Mouse (Mus musculus) forebrain, embryonic 13.5 days (tissue): Measurements from ENCODE around the gene Samd15. TPM values are rescaled to one million over a fixed set of nuclear protein-coding genes. Genes with fewer than 3 reads are reported as not detected.
A peak's percentile ranks its signal among the peaks of the same experiment; 100 is the strongest.
"Not testable (repeated sequence)": the region's sequence is repeated elsewhere in the genome, so short reads cannot be mapped to it uniquely, and the experiment has no call there.

ENCODE experiments used
- ATAC-seq: fragments of 200-750 bp; cut with Nextera tagmentation; 2 replicates; pipeline ENCODE4 v1.8.0; 2017
- H3K27ac ChIP-seq: fragments of 300-500 bp; sonication (generic); 2 replicates; pipeline ENCODE4 v1.5.1; 2015; ENCODE audit warnings: inconsistent platforms, mild to moderate bottlenecking, moderate library complexity
- H3K27me3 ChIP-seq: fragments of 300-500 bp; sonication (generic); 2 replicates; pipeline ENCODE4 v1.6.1; 2015; ENCODE audit warnings: mild to moderate bottlenecking, inconsistent platforms
- H3K36me3 ChIP-seq: fragments of 300-500 bp; sonication (generic); 2 replicates; pipeline ENCODE4 v1.6.1; 2015; ENCODE audit warnings: mild to moderate bottlenecking, inconsistent platforms; ENCODE audit not compliant: poor library complexity, severe bottlenecking
- H3K4me1 ChIP-seq: fragments of 300-500 bp; sonication (generic); 2 replicates; pipeline ENCODE4 v1.6.1; 2015; ENCODE audit warnings: inconsistent platforms
- H3K4me2 ChIP-seq: fragments of 300-500 bp; sonication (generic); 2 replicates; pipeline ENCODE4 v1.6.1; 2015; ENCODE audit warnings: inconsistent platforms, mild to moderate bottlenecking, moderate library complexity
- H3K4me3 ChIP-seq: fragments of 300-500 bp; sonication (generic); 2 replicates; pipeline ENCODE4 v1.5.1; 2015; ENCODE audit warnings: mild to moderate bottlenecking, inconsistent platforms
- H3K9ac ChIP-seq: fragments of 300-500 bp; sonication (generic); 2 replicates; pipeline ENCODE4 v1.6.1; 2015; ENCODE audit warnings: mild to moderate bottlenecking, inconsistent platforms
- H3K9me3 ChIP-seq: fragments of 300-500 bp; sonication (generic); replicated peaks from 2 replicates; pipeline ENCODE4 v1.6.1; 2016; ENCODE audit warnings: inconsistent platforms
- WGBS: fragments of 180-500 bp; shearing (Covaris S2); methylation state at CpG from one replicate; pipeline ENCODE4 v1.1.7; 2015; 5-methylcytosine and 5-hydroxymethylcytosine counted together
- polyA plus RNA-seq: library from polyadenylated mRNA; unstranded; fragments of >200 nt; fragmentation: Nextera tagmentation; extraction: Ambion mirVana; gene quantifications from 2 replicates; pipeline ENCODE4 v1.2.1, GENCODE M21; 2015

Gene Samd15
- polyA plus RNA-seq: 1.3 and 2.5 TPM in 2 replicates

DNA sequence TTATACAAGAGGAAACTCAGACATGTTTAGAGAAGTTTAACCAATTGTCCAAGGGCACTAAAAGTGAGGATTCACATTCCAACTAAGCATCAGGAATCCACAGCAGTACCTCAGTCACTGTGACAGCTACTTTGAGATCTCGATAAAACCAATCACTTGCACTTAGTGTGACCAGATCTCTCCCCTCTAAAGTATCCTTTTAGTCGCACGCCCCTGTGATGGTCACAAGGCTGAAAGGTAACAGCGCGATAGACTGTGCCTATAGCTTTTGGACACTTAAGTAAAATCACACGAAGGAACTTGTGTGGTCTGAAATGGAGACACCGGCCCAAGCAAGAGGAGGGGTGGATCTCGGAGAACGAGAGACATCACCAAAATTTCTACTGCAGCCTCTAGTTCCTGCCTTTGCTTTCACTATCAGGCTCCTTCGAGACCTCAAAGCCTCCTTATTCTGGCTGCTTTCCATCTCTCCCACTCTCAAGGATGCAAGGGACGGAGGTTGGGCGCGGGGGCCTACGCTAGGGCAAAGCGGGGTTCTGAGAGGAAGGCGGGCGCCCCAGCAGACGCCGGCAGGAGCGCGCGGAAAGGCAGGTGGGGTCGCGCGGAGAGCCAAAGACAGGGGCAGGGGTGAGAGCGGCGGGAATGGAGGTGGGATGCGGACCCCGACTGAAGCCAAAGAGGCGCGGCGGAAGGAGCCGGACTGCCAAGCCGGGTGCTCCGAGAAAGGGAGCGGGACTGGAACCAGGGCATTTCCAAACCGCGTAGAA is at the start of gene Samd15:
Gene Samd15, plus strand, starts transcription at position 518 of the 767 bp plus-strand sequence.
- Histone ChIP-seq H3K9me3 (no peaks in the 10 kb centered on the region), H3K4me3 (peak within 1 kb of the TSS; percentile 84), H3K4me1 (peaks cover 9% of the 10 kb centered on the region), H3K36me3 (no peaks in the 10 kb centered on the region), H3K27me3 (no peaks in the 10 kb centered on the region), H3K4me2 (peak within 1 kb of the TSS; percentile 89), H3K9ac (peak within 1 kb of the TSS; percentile 95), H3K27ac (peak within 1 kb of the TSS; percentile 94)
- peak; percentile 70 for ATAC-seq
- under 1% methylated on average over 37 of the region's 38 CpGs for WGBS

DNA sequence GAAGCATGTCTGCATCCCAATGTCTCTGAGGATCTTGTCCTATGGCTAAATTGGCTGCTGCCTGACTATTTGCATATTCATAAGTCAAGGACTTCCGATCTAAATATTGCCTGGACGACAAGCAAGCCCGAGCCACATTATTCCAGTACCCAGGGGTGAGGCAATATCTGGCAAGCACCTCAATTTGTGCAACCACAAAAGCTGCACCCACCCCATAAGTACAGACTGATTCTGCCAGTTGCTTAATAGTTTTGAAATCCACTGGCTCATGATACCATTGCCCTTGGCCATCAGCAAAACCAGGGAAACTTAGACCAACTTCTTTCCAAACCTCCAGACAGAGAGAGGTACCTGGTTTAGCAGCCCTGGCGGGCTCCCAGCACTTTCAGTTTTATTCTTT is 45.1 kb upstream of the Samd15 start:
- not testable (repeated sequence) for H3K27ac ChIP-seq, H3K4me2 ChIP-seq, ATAC-seq, H3K9me3 ChIP-seq, H3K4me1 ChIP-seq, H3K27me3 ChIP-seq, H3K9ac ChIP-seq, H3K4me3 ChIP-seq
- WGBS: 88% methylated on average over 4 of the region's 4 CpGs
- peaks cover 18% of the 10 kb centered on the region for H3K36me3 ChIP-seq

DNA sequence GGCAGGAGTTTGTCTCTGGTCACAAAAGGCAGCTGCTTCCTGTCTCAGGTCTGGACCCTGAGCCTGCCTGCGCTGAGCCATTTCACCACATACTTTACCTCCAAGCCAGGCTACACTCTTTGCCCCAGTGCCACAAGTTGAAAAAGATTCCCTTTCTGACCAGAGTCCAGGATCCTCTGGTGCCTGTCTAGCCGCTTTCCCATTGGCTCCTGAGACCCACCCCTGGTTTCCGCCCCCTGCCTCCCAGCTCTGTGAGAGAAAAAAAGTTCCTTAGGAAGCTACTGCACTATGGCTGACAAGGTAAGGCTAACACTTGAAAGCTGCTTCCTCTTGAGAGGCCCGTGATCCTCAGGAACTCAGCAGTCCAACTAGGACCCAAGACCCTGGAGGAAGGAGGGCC is 42.2 kb upstream of the Samd15 start:
- 57% methylated on average over 4 of the region's 4 CpGs for WGBS

DNA sequence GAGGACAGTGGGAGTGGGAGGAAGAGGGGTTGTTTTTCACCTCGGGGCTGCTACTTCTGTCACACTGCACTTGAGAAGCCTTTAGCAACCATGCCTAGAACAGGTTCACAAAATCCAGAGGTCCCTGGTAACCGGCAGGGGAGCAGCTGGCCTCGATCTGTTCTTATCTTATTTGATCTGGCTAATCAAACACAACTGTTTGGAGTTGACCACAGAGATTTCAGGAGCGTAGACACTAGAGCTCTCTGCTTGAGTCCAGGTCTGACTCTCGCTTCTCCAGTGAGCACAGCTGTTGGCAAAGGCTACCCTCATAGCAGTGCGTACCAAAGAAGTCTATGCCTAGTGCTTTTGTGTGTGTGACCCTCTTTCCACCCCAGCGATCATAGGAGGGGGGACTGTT is 41.4 kb upstream of the Samd15 start:
- 82% methylated on average over 7 of the region's 7 CpGs for WGBS

More for the DNA sequence above, 42.2 kb upstream of the Samd15 start:
- H3K9ac ChIP-seq: no peak overlapping the region
- H3K27ac ChIP-seq: no peak overlapping the region
- H3K36me3 ChIP-seq: peaks cover 20% of the 10 kb centered on the region
- no peaks in the 10 kb centered on the region for H3K4me1 ChIP-seq
- no peaks in the 10 kb centered on the region for H3K27me3 ChIP-seq
- no peaks in the 10 kb centered on the region for H3K9me3 ChIP-seq
- H3K4me3 ChIP-seq: no peak overlapping the region
- no peak for ATAC-seq
- H3K4me2 ChIP-seq: no peak overlapping the region

DNA sequence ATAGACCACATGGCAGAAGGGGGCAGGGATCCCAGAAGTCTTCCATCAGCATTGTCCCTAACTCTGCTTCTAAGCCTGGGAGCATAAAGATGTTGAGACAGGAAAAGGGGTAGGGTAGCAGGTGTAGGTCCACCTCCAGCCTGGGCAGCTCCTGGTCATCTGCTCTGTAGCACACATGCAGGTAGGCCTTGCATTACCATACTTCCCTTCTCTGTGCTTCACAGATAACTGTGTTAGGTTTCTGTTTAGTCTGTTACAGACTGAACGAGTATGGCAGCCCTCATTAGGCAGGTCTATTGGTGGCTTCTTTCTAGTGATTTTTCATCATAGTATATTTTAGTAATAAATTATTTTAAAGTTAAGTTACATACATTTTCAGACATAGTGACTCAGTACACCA is 39.2 kb upstream of the Samd15 start:
- H3K9ac ChIP-seq: no peak overlapping the region
- no peaks in the 10 kb centered on the region for H3K27me3 ChIP-seq
- no peak overlapping the region for H3K27ac ChIP-seq
- H3K9me3 ChIP-seq: no peaks in the 10 kb centered on the region
- no peak overlapping the region for H3K4me3 ChIP-seq
- H3K36me3 ChIP-seq: peaks cover 30% of the 10 kb centered on the region
- 86% methylated on average over 1 of the region's 1 CpGs for whole genome bisulfite sequencing
- no peak for ATAC-seq
- H3K4me2 ChIP-seq: no peak overlapping the region
- no peaks in the 10 kb centered on the region for H3K4me1 ChIP-seq

More for the DNA sequence above, 41.4 kb upstream of the Samd15 start:
- no peaks in the 10 kb centered on the region for H3K9me3 ChIP-seq
- H3K9ac ChIP-seq: no peak overlapping the region
- H3K4me2 ChIP-seq: no peak overlapping the region
- peaks cover 22% of the 10 kb centered on the region for H3K36me3 ChIP-seq
- H3K4me3 ChIP-seq: no peak overlapping the region
- no peak overlapping the region for H3K27ac ChIP-seq
- H3K4me1 ChIP-seq: no peaks in the 10 kb centered on the region
- no peak for ATAC-seq
- H3K27me3 ChIP-seq: no peaks in the 10 kb centered on the region

DNA sequence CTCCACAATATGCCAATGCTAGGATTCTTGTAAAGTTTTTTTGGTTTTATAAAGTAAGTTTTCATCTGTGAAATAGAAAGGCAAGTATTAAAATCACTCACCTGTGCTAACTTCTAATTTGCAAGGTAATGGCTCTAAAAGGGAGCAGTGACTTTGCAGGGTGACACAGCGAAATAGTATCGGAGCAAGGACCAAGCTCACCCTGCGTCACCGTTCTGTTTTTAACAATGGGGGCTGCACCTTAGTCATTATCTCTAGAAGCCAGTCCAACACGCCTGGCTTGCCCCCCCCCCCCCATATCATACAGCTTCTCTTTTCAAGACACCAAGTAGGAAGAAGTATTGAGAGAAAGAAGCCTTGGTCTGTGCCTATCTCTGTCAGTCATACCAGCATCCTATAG is 38.7 kb upstream of the Samd15 start:
- Histone ChIP-seq H3K4me2 (no peak overlapping the region), H3K9me3 (no peaks in the 10 kb centered on the region), H3K9ac (no peak overlapping the region), H3K36me3 (peaks cover 28% of the 10 kb centered on the region), H3K4me1 (no peaks in the 10 kb centered on the region), H3K27me3 (no peaks in the 10 kb centered on the region), H3K4me3 (no peak overlapping the region), H3K27ac (no peak overlapping the region)
- WGBS: 93% methylated on average over 5 of the region's 5 CpGs
- no peak for ATAC-seq

DNA sequence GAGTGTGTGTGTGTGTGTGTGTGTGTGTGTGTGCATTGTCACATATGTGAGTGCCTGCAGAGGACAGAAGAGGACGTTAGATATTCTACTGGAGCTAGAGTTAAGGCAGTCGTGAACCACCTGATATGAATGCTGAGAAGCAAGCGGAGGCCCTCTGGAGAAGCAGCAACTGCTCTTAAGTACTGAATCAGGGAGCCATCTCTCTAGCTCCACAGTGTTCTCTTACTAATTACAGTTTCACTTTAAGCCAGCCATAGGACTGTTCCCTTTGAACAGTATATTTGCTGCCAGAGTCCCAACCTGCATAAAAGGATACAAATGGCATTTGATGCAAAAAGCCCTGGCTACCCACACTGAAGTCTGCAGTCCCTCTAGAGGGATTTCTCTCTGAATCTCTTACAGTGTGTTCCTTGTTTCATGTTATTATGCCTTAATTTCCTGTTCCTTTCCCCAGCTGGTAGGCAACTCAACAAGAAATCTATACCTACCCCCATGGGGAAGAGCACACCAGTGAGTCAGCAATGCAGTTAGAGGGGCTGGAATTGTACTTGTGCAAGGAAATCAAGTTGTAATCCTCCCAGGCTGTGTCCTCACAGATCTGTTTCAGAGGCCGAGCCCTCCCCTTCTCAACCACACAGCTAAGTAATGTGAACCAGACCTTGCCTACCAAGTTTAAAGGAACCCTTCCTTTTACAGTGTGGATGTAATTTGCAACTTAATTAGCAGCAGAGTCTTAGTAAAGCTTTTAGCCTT is 24.2 kb upstream of the Samd15 start:
- ATAC-seq: no peak
- 77% methylated on average over 4 of the region's 4 CpGs for WGBS

DNA sequence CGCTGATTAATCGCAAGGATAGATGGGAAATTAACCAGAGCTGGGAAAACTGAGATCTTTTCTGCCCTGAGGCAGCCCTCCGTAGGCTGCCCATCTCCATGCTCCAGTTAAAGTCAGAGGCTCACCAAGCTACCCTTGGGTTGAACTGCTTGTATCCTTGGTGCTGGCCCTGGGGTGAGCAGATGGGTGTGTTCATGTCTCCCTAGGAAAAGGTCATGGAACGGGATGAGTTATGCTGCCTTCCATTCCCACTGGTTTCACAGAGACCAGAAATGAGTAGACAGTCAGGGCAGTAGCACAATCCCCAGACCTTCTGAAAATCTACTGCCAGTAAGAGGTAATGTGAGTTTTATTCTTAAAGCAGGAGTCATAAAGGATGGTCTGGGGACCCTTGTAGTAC is 21.9 kb upstream of the Samd15 start:
- H3K4me3 ChIP-seq: no peak overlapping the region
- ATAC-seq: no peak
- H3K9ac ChIP-seq: no peak overlapping the region
- no peak overlapping the region for H3K4me2 ChIP-seq
- WGBS: over 99% methylated on average over 4 of the region's 4 CpGs
- H3K36me3 ChIP-seq: peaks cover 36% of the 10 kb centered on the region
- H3K27me3 ChIP-seq: no peaks in the 10 kb centered on the region
- H3K4me1 ChIP-seq: peaks cover 3% of the 10 kb centered on the region; the same call in 1 of the 2 replicates
- H3K9me3 ChIP-seq: no peaks in the 10 kb centered on the region
- no peak overlapping the region for H3K27ac ChIP-seq

More for the DNA sequence above, 24.2 kb upstream of the Samd15 start:
- H3K27me3 ChIP-seq: no peaks in the 10 kb centered on the region
- no peak overlapping the region for H3K4me3 ChIP-seq
- no peak overlapping the region for H3K9ac ChIP-seq
- peaks cover 3% of the 10 kb centered on the region; the same call in 1 of the 2 replicates for H3K4me1 ChIP-seq
- H3K36me3 ChIP-seq: peaks cover 50% of the 10 kb centered on the region
- no peak overlapping the region for H3K27ac ChIP-seq
- no peaks in the 10 kb centered on the region for H3K9me3 ChIP-seq
- no peak overlapping the region for H3K4me2 ChIP-seq

DNA sequence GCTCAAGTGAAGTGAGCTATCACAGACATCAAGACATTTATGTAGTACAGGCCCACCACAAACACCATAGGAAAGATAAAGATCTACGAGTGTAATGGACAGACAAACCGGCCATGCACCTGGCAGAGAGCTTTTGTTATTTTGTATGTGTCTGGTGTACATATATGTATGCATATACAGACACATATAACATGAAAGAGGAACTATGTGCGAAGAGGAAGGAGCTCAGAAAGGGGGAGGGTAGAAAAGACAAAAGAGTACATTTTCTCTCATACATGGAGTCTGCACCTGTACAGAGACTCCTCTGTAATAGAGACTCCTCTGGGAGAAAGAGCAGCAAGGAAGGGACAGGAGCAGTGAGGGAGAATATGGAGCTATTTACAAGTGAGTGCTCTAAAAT is 6.5 kb upstream of the Samd15 start:
- ATAC-seq: no peak
- H3K4me3 ChIP-seq: no peak overlapping the region
- no peaks in the 10 kb centered on the region for H3K27me3 ChIP-seq
- no peaks in the 10 kb centered on the region for H3K4me1 ChIP-seq
- H3K9ac ChIP-seq: no peak overlapping the region
- H3K4me2 ChIP-seq: no peak overlapping the region
- no peaks in the 10 kb centered on the region for H3K9me3 ChIP-seq
- 96% methylated on average over 3 of the region's 3 CpGs for WGBS
- no peak overlapping the region for H3K27ac ChIP-seq
- H3K36me3 ChIP-seq: no peaks in the 10 kb centered on the region

DNA sequence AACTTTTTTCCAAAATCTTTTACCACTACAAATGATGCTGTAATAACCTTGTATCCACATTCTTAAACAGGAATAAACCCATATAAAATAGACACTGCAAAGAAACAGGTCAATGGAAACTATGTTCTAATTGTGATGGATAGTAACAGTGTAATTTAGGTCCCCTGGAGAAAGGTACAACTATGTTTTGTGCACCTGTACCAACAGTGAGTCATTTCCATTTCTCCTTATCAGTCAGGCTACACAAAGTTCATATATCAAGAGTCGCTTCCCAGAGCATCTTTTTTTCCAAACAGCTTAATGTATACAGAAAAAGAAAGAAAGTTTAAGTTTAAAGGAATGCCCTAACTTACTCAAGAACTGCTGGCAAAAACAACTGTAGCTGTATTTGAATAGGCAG is 4.5 kb upstream of the Samd15 start:
- H3K4me2 ChIP-seq: no peak overlapping the region
- WGBS: 91% methylated on average over 1 of the region's 1 CpGs
- H3K4me3 ChIP-seq: no peak overlapping the region
- H3K27me3 ChIP-seq: no peaks in the 10 kb centered on the region
- no peak overlapping the region for H3K27ac ChIP-seq
- no peak for ATAC-seq
- H3K4me1 ChIP-seq: peaks cover 9% of the 10 kb centered on the region
- no peak overlapping the region for H3K9ac ChIP-seq
- H3K36me3 ChIP-seq: no peaks in the 10 kb centered on the region
- H3K9me3 ChIP-seq: no peaks in the 10 kb centered on the region

DNA sequence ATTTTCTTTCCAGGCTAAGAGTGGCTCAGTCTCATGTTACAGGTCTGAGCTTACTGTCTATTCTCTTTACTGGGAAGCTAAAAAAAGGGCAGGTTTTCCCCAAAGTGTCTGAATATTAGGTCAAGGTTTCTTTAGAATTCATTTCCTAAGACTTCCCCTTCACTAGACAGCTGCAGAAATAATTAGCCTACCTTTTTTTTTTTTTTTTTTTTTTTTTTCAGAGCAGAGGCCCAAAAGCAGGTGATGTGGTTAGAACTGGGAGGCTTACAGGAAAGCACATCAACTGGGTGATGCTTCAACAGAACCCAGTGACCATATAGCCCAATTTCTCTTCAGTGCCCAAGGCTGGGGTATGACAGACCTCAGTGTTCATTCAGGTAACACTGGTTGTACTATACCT is 3.2 kb upstream of the Samd15 start:
- H3K4me1 ChIP-seq: peaks cover 9% of the 10 kb centered on the region
- no peak overlapping the region for H3K4me2 ChIP-seq
- H3K9me3 ChIP-seq: no peaks in the 10 kb centered on the region
- H3K4me3 ChIP-seq: no peak overlapping the region
- no peaks in the 10 kb centered on the region for H3K36me3 ChIP-seq
- ATAC-seq: no peak
- no peak overlapping the region for H3K27ac ChIP-seq
- H3K9ac ChIP-seq: no peak overlapping the region
- H3K27me3 ChIP-seq: no peaks in the 10 kb centered on the region

DNA sequence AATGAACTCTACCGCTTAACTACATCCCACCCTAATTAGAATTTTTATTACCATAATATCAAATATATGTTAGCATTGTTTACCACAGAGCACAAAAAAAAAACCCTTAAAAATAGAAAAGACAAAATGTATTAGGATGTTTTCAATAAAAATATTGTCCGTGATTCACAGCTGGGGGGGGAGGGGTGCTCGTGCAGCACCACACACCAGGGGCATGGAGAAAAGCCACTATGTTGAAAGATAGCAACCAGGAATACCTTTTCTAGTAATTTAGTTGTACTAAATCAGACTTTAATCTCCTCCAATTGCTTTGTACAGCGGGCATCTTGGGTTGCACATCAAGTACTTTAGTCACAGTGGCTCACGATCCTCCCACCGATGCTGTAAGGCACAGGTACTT is 731 bp upstream of the Samd15 start:
- no peaks in the 10 kb centered on the region for H3K36me3 ChIP-seq
- H3K9me3 ChIP-seq: no peaks in the 10 kb centered on the region
- H3K9ac ChIP-seq: peak overlapping the region; percentile 95
- no peak overlapping the region for H3K27ac ChIP-seq
- no peaks in the 10 kb centered on the region for H3K27me3 ChIP-seq
- H3K4me3 ChIP-seq: peak overlapping the region; percentile 84
- H3K4me2 ChIP-seq: peak overlapping the region; percentile 89
- 50% methylated on average over 6 of the region's 6 CpGs for WGBS
- peaks cover 9% of the 10 kb centered on the region for H3K4me1 ChIP-seq
- no peak for ATAC-seq
